Mouse (Mus musculus): ENCODE measurements at regions not wholly inside any gene's neighbourhood (a gene's known extent, or its start where the extent isn't known, plus 50 kb on each side); places are given as distances from the start of the nearest gene placed in this dataset.

GRCm38 (mm10) chr11:114528937-114529772, 139.2 kb upstream of the Rpl38 start:
- Histone ChIP-seq H3K9ac (ENCODE audit: insufficient read depth, low read depth, low read length, poor library complexity, severe bottlenecking) (no peak overlapping the region), H3K27ac (ENCODE audit: insufficient read depth, low read depth, low read length, poor library complexity, severe bottlenecking) (no peak overlapping the region), H3K4me1 (ENCODE audit: control insufficient read depth in 2 of 2, insufficient read depth in 2 of 2, low read length in 2 of 2, poor library complexity in 1 of 2) (peaks cover 2 to 19% of the 10 kb centered on the region in 2 experiments; a peak in 3 of 4 replicates), H3K36me3 (ENCODE audit: control insufficient read depth, insufficient read depth, low read length, poor library complexity, severe bottlenecking) (no peaks in the 10 kb centered on the region), H3K4me3 (ENCODE audit: insufficient read depth in 1 of 2, low read depth in 1 of 2, low read length in 2 of 2, poor library complexity in 1 of 2, severe bottlenecking in 1 of 2) (no peak overlapping the region), H3K9me3 (ENCODE audit: control insufficient read depth, insufficient read depth, low read depth, low read length) (no peaks in the 10 kb centered on the region)
- no peak for TF ChIP-seq CHD2 (IDR thresholded peaks at IDR 0.05; ENCODE audit: low read depth, low read length)
- no peak for TF ChIP-seq ZC3H11A (IDR thresholded peaks at IDR 0.05; ENCODE audit: borderline replicate concordance, low read depth, low read length)
- no peak for TF ChIP-seq HCFC1 (IDR thresholded peaks at IDR 0.05; ENCODE audit: borderline replicate concordance, insufficient read depth, low read length)
- TF ChIP-seq ZNF384 (IDR thresholded peaks at IDR 0.05; ENCODE audit: low read depth, low read length): no peak
- no peak for TF ChIP-seq MAFK (IDR thresholded peaks at IDR 0.05; ENCODE audit: insufficient read depth, low read depth, low read length)
- in situ Hi-C loops (cut with MboI; ENCODE audit: low sequenced_read_pairs in 2 of 2, unreplicated experiment in 2 of 2): no loop called here
- no peak for DNase-seq (ENCODE audit: low read depth, low spot score)

- no peak overlapping the region for H3K4me3 ChIP-seq (ENCODE audit: insufficient read depth in 1 of 2, low read depth in 1 of 2, low read length in 2 of 2, poor library complexity in 1 of 2, severe bottlenecking in 1 of 2)
- no peak overlapping the region for H3K27ac ChIP-seq (ENCODE audit: insufficient read depth, low read depth, low read length, poor library complexity, severe bottlenecking)
- H3K9me3 ChIP-seq (ENCODE audit: control insufficient read depth, insufficient read depth, low read depth, low read length): no peaks in the 10 kb centered on the region
- TF ChIP-seq CHD2 (IDR thresholded peaks at IDR 0.05; ENCODE audit: low read depth, low read length): no peak
- peak; percentile 39; the same call in 1 of the 2 replicates for TF ChIP-seq ZC3H11A (IDR thresholded peaks at IDR 0.05; ENCODE audit: borderline replicate concordance, low read depth, low read length)
- no peak for TF ChIP-seq HCFC1 (IDR thresholded peaks at IDR 0.05; ENCODE audit: borderline replicate concordance, insufficient read depth, low read length)
- TF ChIP-seq ZNF384 (IDR thresholded peaks at IDR 0.05; ENCODE audit: low read depth, low read length): no peak
- TF ChIP-seq MAFK (IDR thresholded peaks at IDR 0.05; ENCODE audit: insufficient read depth, low read depth, low read length): no peak
- in situ Hi-C loops (cut with MboI; ENCODE audit: low sequenced_read_pairs in 2 of 2, unreplicated experiment in 2 of 2): no loop called here
- peaks cover 0 to 5% of the 10 kb centered on the region in 2 experiments; a peak in 2 of 4 replicates for H3K4me1 ChIP-seq (ENCODE audit: control insufficient read depth in 2 of 2, insufficient read depth in 2 of 2, low read length in 2 of 2, poor library complexity in 1 of 2)
- DNase-seq (ENCODE audit: low read depth, low spot score): peak; percentile 86
- H3K9ac ChIP-seq (ENCODE audit: insufficient read depth, low read depth, low read length, poor library complexity, severe bottlenecking): no peak overlapping the region
- H3K36me3 ChIP-seq (ENCODE audit: control insufficient read depth, insufficient read depth, low read length, poor library complexity, severe bottlenecking): no peaks in the 10 kb centered on the region
Observed at GRCm38 (mm10) chr11:114523444-114524238, 144.7 kb upstream of the Rpl38 start.

GRCm38 (mm10) chr11:114515278-114515677, 153.0 kb upstream of the Rpl38 start:
- H3K9me3 ChIP-seq (ENCODE audit: control insufficient read depth, insufficient read depth, low read depth, low read length): no peaks in the 10 kb centered on the region
- in situ Hi-C loops (cut with MboI; ENCODE audit: low sequenced_read_pairs in 2 of 2, unreplicated experiment in 2 of 2): no loop called here
- peaks cover 0 to 2% of the 10 kb centered on the region in 2 experiments; a peak in 1 of 4 replicates for H3K4me1 ChIP-seq (ENCODE audit: control insufficient read depth in 2 of 2, insufficient read depth in 2 of 2, low read length in 2 of 2, poor library complexity in 1 of 2)
- TF ChIP-seq HCFC1 (IDR thresholded peaks at IDR 0.05; ENCODE audit: borderline replicate concordance, insufficient read depth, low read length) (no peak), ZNF384 (IDR thresholded peaks at IDR 0.05; ENCODE audit: low read depth, low read length) (no peak)
- H3K4me3 ChIP-seq (ENCODE audit: insufficient read depth in 1 of 2, low read depth in 1 of 2, low read length in 2 of 2, poor library complexity in 1 of 2, severe bottlenecking in 1 of 2): no peak overlapping the region
- H3K27ac ChIP-seq (ENCODE audit: insufficient read depth, low read depth, low read length, poor library complexity, severe bottlenecking): no peak overlapping the region
- H3K36me3 ChIP-seq (ENCODE audit: control insufficient read depth, insufficient read depth, low read length, poor library complexity, severe bottlenecking): no peaks in the 10 kb centered on the region
- H3K9ac ChIP-seq (ENCODE audit: insufficient read depth, low read depth, low read length, poor library complexity, severe bottlenecking): no peak overlapping the region
- DNase-seq (ENCODE audit: low read depth, low spot score): no peak

GRCm38 (mm10) chr11:114514126-114514525, 154.2 kb upstream of the Rpl38 start:
- in situ Hi-C loops (cut with MboI; ENCODE audit: low sequenced_read_pairs in 2 of 2, unreplicated experiment in 2 of 2): no loop called here
- H3K9me3 ChIP-seq (ENCODE audit: control insufficient read depth, insufficient read depth, low read depth, low read length): no peaks in the 10 kb centered on the region
- H3K36me3 ChIP-seq (ENCODE audit: control insufficient read depth, insufficient read depth, low read length, poor library complexity, severe bottlenecking): no peaks in the 10 kb centered on the region
- H3K4me3 ChIP-seq (ENCODE audit: insufficient read depth in 1 of 2, low read depth in 1 of 2, low read length in 2 of 2, poor library complexity in 1 of 2, severe bottlenecking in 1 of 2): no peak overlapping the region
- DNase-seq (ENCODE audit: low read depth, low spot score): no peak
- TF ChIP-seq ZC3H11A (IDR thresholded peaks at IDR 0.05; ENCODE audit: borderline replicate concordance, low read depth, low read length) (no peak), MAFK (IDR thresholded peaks at IDR 0.05; ENCODE audit: insufficient read depth, low read depth, low read length) (no peak), ZNF384 (IDR thresholded peaks at IDR 0.05; ENCODE audit: low read depth, low read length) (no peak), HCFC1 (IDR thresholded peaks at IDR 0.05; ENCODE audit: borderline replicate concordance, insufficient read depth, low read length) (no peak), CHD2 (IDR thresholded peaks at IDR 0.05; ENCODE audit: low read depth, low read length) (no peak)
- no peak overlapping the region for H3K27ac ChIP-seq (ENCODE audit: insufficient read depth, low read depth, low read length, poor library complexity, severe bottlenecking)
- H3K4me1 ChIP-seq (ENCODE audit: control insufficient read depth in 2 of 2, insufficient read depth in 2 of 2, low read length in 2 of 2, poor library complexity in 1 of 2): peaks cover 0 to 2% of the 10 kb centered on the region in 2 experiments; a peak in 1 of 4 replicates
- H3K9ac ChIP-seq (ENCODE audit: insufficient read depth, low read depth, low read length, poor library complexity, severe bottlenecking): no peak overlapping the region

All from ES-E14 (cell line).